Mouse (Mus musculus) cerebellum, adult 2 months (tissue): ENCODE results near the gene Snx6. TPM values are rescaled to one million over a fixed set of nuclear protein-coding genes. Genes with fewer than 3 reads are reported as not detected.
A peak's percentile ranks its signal among the peaks of the same experiment; 100 is the strongest.
"Not testable (repeated sequence)": the region's sequence is repeated elsewhere in the genome, so short reads cannot be mapped to it uniquely, and the experiment has no call there.

Experiments used
- DNase-seq, 2 experiments: peaks; one replicate each; pipeline ENCODE4 v3.0.0; 2021
- H3K27ac ChIP-seq: fragments of 200-500 bp; 2 replicates; pipeline ENCODE4 v1.5.1; 2012; ENCODE audit warnings: low read length, control low read depth, inconsistent platforms; ENCODE audit not compliant: insufficient read depth
- H3K27me3 ChIP-seq: fragments of 200-500 bp; 2 replicates; pipeline ENCODE4 v1.6.1; 2012; ENCODE audit warnings: inconsistent platforms, mild to moderate bottlenecking, low read length, moderate library complexity; ENCODE audit not compliant: control insufficient read depth, insufficient read depth
- H3K4me1 ChIP-seq: fragments of 200-500 bp; 2 replicates; pipeline ENCODE4 v1.6.1; 2011; ENCODE audit warnings: low read length; ENCODE audit not compliant: control insufficient read depth, insufficient read depth
- H3K4me3 ChIP-seq: fragments of 200-500 bp; replicated peaks from 2 replicates; pipeline ENCODE3; 2011; ENCODE audit warnings: mild to moderate bottlenecking, low read depth, low read length, control low read depth; ENCODE audit not compliant: insufficient read depth
- POLR2A ChIP-seq: fragments of 200-500 bp; IDR thresholded peaks from 2 replicates; pipeline ENCODE4 v1.6.1; 2011; ENCODE audit warnings: low read length, control low read depth, borderline replicate concordance; ENCODE audit not compliant: insufficient read depth
- WGBS: fragments of 180-500 bp; shearing (Covaris S2); methylation state at CpG from one replicate; pipeline ENCODE4 v1.1.7; 2018; 5-methylcytosine and 5-hydroxymethylcytosine counted together
- polyA plus RNA-seq: library from polyadenylated mRNA; depleted of rRNA; stranded (reverse); fragments of >200 nt; gene quantifications from 2 replicates; pipeline ENCODE4 v1.2.3, GENCODE M21; 2012

The Snx6 gene
- polyA plus RNA-seq, 1 experiment = 46.4 TPM

- H3K4me1 ChIP-seq, H3K27ac ChIP-seq, H3K4me3 ChIP-seq, H3K27me3 ChIP-seq: not testable (repeated sequence)
- 2% methylated on average over 7 of the region's 49 CpGs for WGBS
- peak in 1 of 2 experiments; percentile 30 for DNase-seq
- TF ChIP-seq POLR2A = 0 out of 2 replicates have a peak, but pooled peaks have one; percentile 18
These were observed 61.0 kb downstream of the Snx6 start for GRCm38 (mm10) chr12:54734307-54735131.

- WGBS = no CpG with 5 or more reads among the region's 56 CpGs
- DNase-seq = not testable (repeated sequence)
These were observed 66.1 kb downstream of the Snx6 start for GRCm38 (mm10) chr12:54729140-54730059.

GRCm38 (mm10) chr12:54718871-54719786, 76.4 kb downstream of the Snx6 start:
- not testable (repeated sequence) for H3K4me3 ChIP-seq, H3K27me3 ChIP-seq, DNase-seq, H3K4me1 ChIP-seq, H3K27ac ChIP-seq
- no CpG with 5 or more reads among the region's 56 CpGs for WGBS

More at GRCm38 (mm10) chr12:54729140-54730059, 66.1 kb downstream of the Snx6 start:
- not testable (repeated sequence) for H3K27me3 ChIP-seq, H3K4me1 ChIP-seq, H3K27ac ChIP-seq, H3K4me3 ChIP-seq

- H3K4me3 ChIP-seq, H3K27me3 ChIP-seq, H3K4me1 ChIP-seq, DNase-seq, H3K27ac ChIP-seq: not testable (repeated sequence)
- 93% methylated on average over 6 of the region's 11 CpGs for WGBS
These were observed 78.0 kb downstream of the Snx6 start for GRCm38 (mm10) chr12:54717516-54717915.

GRCm38 (mm10) chr12:54713822-54714626, 81.5 kb downstream of the Snx6 start:
- not testable (repeated sequence) for H3K4me1 ChIP-seq, H3K27me3 ChIP-seq, H3K4me3 ChIP-seq, H3K27ac ChIP-seq
- 0% methylated on average over 7 of the region's 48 CpGs for WGBS
- peak; percentile 65 for DNase-seq

GRCm38 (mm10) chr12:54710494-54710879, 85.0 kb downstream of the Snx6 start:
- not testable (repeated sequence) for H3K27me3 ChIP-seq, H3K4me3 ChIP-seq, H3K27ac ChIP-seq, H3K4me1 ChIP-seq
- 4% methylated on average over 4 of the region's 8 CpGs for WGBS
- DNase-seq = peak; percentile 35 to 52

GRCm38 (mm10) chr12:54709691-54710493, 85.6 kb downstream of the Snx6 start:
- H3K4me3 ChIP-seq, H3K4me1 ChIP-seq, H3K27ac ChIP-seq, H3K27me3 ChIP-seq: not testable (repeated sequence)
- 0% methylated on average over 13 of the region's 44 CpGs for WGBS
- peak in 1 of 2 experiments; percentile 7 for DNase-seq
